Mouse (Mus musculus): ENCODE results near the gene Fgf11. TPM values are rescaled to one million over a fixed set of nuclear protein-coding genes. Genes with fewer than 3 reads are reported as not detected.

Fgf11 gene
- polyA plus RNA-seq, 2 experiments, result 0.06 to 0.41 TPM

DNA sequence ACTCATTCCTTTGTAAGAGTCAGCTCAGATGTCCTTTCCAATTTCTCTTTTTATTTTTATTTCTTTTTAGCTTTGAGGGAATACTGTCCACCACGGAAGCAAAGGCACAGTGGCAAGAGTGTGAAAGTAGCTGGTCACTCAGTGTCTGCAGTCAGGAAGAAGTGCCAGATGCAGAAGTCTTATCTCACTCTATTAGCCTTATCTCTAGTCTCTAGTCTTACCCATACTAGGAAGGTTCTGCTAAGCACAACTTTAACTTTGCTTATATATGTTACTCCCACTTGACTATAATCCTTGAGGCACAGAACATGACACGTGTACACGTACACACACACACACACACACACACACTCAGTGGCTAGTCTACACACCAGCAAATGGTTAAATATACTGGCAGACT lies 50.0 kb downstream of the Fgf11 start:
- H3K4me2 ChIP-seq (ENCODE audit: low read depth), result peak overlapping the region; percentile 43
- no peak overlapping the region for H3K4me3 ChIP-seq (ENCODE audit: insufficient read depth in 1 of 2, low read depth in 2 of 2, low read length in 2 of 2)
- WGBS (ENCODE audit: insufficient replicate concordance), result 15% methylated on average over 3 of the region's 3 CpGs
- peak overlapping the region; percentile 11; the same call in 1 of the 2 replicates for H3K27ac ChIP-seq
- no peak overlapping the region; the same call in 1 of the 2 replicates for H3K9ac ChIP-seq (replicated peaks)
- H3K9me3 ChIP-seq (ENCODE audit: control insufficient read depth, low read length), result no peaks in the 10 kb centered on the region
- H3K36me3 ChIP-seq (replicated peaks; ENCODE audit: control insufficient read depth, insufficient read depth, low read depth), result peaks cover 30% of the 10 kb centered on the region
- TF ChIP-seq EP300 (IDR thresholded peaks at IDR 0.05; ENCODE audit: low read depth) (no peak), CTCF (IDR thresholded peaks at IDR 0.05; ENCODE audit: low read depth) (no peak)
- DNase-seq (ENCODE audit: low read depth in 3 of 3, low spot score in 3 of 3), result no peak
- H3K4me1 ChIP-seq (replicated peaks; ENCODE audit: control insufficient read depth in 2 of 2, insufficient read depth in 2 of 2, low read length in 1 of 2), result peaks cover 32 to 38% of the 10 kb centered on the region in 2 experiments
- ATAC-seq (ENCODE audit: insufficient read depth), result peak; percentile 42; the same call in 1 of the 2 replicates
- H3K27me3 ChIP-seq (ENCODE audit: control insufficient read depth, insufficient read depth, low read length), result no peaks in the 10 kb centered on the region

Other genes with a start within 250 kb of the Fgf11 start
Only the 30 nearest of the 44 such genes appear.
- gene Sox15, start 146.5 kb downstream of the Fgf11 start, polyA plus RNA-seq (2012; rRNA removed), result not detected in 2 replicates
- gene Sox15, start 146.5 kb downstream of the Fgf11 start, polyA plus RNA-seq (2014; fragmentation: Nextera tagmentation; extraction: Ambion mirVana), result not detected in 2 replicates
- gene Mpdu1, start 139.2 kb downstream of the Fgf11 start, polyA plus RNA-seq (2012; rRNA removed), result 40.4 and 60.1 TPM in 2 replicates
- gene Mpdu1, start 139.2 kb downstream of the Fgf11 start, polyA plus RNA-seq (2014; fragmentation: Nextera tagmentation; extraction: Ambion mirVana), result 13.8 and 16.0 TPM in 2 replicates
- gene Cd68, start 135.7 kb downstream of the Fgf11 start, polyA plus RNA-seq (2012; rRNA removed), result 9.4 and 12.3 TPM in 2 replicates
- 17.7 and 18.9 TPM in 2 replicates for gene Cd68, start 135.7 kb downstream of the Fgf11 start, polyA plus RNA-seq (2014; fragmentation: Nextera tagmentation; extraction: Ambion mirVana)
- gene Eif4a1, start 129.4 kb downstream of the Fgf11 start, polyA plus RNA-seq (2012; rRNA removed), result 312 and 420 TPM in 2 replicates
- 316 TPM in 2 replicates for gene Eif4a1, start 129.4 kb downstream of the Fgf11 start, polyA plus RNA-seq (2014; fragmentation: Nextera tagmentation; extraction: Ambion mirVana)
- gene Senp3, start 119.8 kb downstream of the Fgf11 start, polyA plus RNA-seq (2012; rRNA removed), result 37.0 and 45.8 TPM in 2 replicates
- gene Senp3, start 119.8 kb downstream of the Fgf11 start, polyA plus RNA-seq (2014; fragmentation: Nextera tagmentation; extraction: Ambion mirVana), result 21.0 and 24.5 TPM in 2 replicates
- gene Tnfsf13, start 116.1 kb downstream of the Fgf11 start, polyA plus RNA-seq (2012; rRNA removed), result 0.21 and 0.26 TPM in 2 replicates
- gene Tnfsf13, start 116.1 kb downstream of the Fgf11 start, polyA plus RNA-seq (2014; fragmentation: Nextera tagmentation; extraction: Ambion mirVana), result 0.20 TPM in 1 of 2 replicates, not detected in the other
- 3.7 and 4.3 TPM in 2 replicates for gene Tnfsf12, start 106.0 kb downstream of the Fgf11 start, polyA plus RNA-seq (2012; rRNA removed)
- 2.6 and 3.1 TPM in 2 replicates for gene Tnfsf12, start 106.0 kb downstream of the Fgf11 start, polyA plus RNA-seq (2014; fragmentation: Nextera tagmentation; extraction: Ambion mirVana)
- 0.53 and 0.80 TPM in 2 replicates for gene Tnfsfm13, start 105.8 kb downstream of the Fgf11 start, polyA plus RNA-seq (2012; rRNA removed)
- 0.70 and 1.7 TPM in 2 replicates for gene Tnfsfm13, start 105.8 kb downstream of the Fgf11 start, polyA plus RNA-seq (2014; fragmentation: Nextera tagmentation; extraction: Ambion mirVana)
- 14.3 and 16.0 TPM in 2 replicates for gene Polr2a, start 43.2 kb downstream of the Fgf11 start, polyA plus RNA-seq (2012; rRNA removed)
- gene Polr2a, start 43.2 kb downstream of the Fgf11 start, polyA plus RNA-seq (2014; fragmentation: Nextera tagmentation; extraction: Ambion mirVana), result 19.5 and 22.4 TPM in 2 replicates
- gene Slc35g3, start 39.9 kb downstream of the Fgf11 start, polyA plus RNA-seq (2012; rRNA removed), result not detected in 2 replicates
- gene Slc35g3, start 39.9 kb downstream of the Fgf11 start, polyA plus RNA-seq (2014; fragmentation: Nextera tagmentation; extraction: Ambion mirVana), result not detected in 2 replicates
- 1.4 and 1.5 TPM in 2 replicates for gene Zbtb4, start 35.9 kb downstream of the Fgf11 start, polyA plus RNA-seq (2012; rRNA removed)
- 0.45 and 0.58 TPM in 2 replicates for gene Zbtb4, start 35.9 kb downstream of the Fgf11 start, polyA plus RNA-seq (2014; fragmentation: Nextera tagmentation; extraction: Ambion mirVana)
- gene Chrnb1, start 5.9 kb downstream of the Fgf11 start, polyA plus RNA-seq (2012; rRNA removed), result 0.44 and 0.58 TPM in 2 replicates
- 0.32 and 0.33 TPM in 2 replicates for gene Chrnb1, start 5.9 kb downstream of the Fgf11 start, polyA plus RNA-seq (2014; fragmentation: Nextera tagmentation; extraction: Ambion mirVana)
- gene Tmem102, start 3.8 kb upstream of the Fgf11 start, polyA plus RNA-seq (2012; rRNA removed), result 0.25 TPM in 2 replicates
- gene Tmem102, start 3.8 kb upstream of the Fgf11 start, polyA plus RNA-seq (2014; fragmentation: Nextera tagmentation; extraction: Ambion mirVana), result 0.57 and 0.80 TPM in 2 replicates
- gene Gm39566, start 13.4 kb upstream of the Fgf11 start, polyA plus RNA-seq (2012; rRNA removed), result not detected in 2 replicates
- gene Gm39566, start 13.4 kb upstream of the Fgf11 start, polyA plus RNA-seq (2014; fragmentation: Nextera tagmentation; extraction: Ambion mirVana), result not detected in 2 replicates
- gene Spem2, start 16.6 kb upstream of the Fgf11 start, polyA plus RNA-seq (2012; rRNA removed), result not detected in 2 replicates
- not detected in 2 replicates for gene Spem2, start 16.6 kb upstream of the Fgf11 start, polyA plus RNA-seq (2014; fragmentation: Nextera tagmentation; extraction: Ambion mirVana)
- gene Spem1, start 20.3 kb upstream of the Fgf11 start, polyA plus RNA-seq (2012; rRNA removed), result not detected in 2 replicates
- gene Spem1, start 20.3 kb upstream of the Fgf11 start, polyA plus RNA-seq (2014; fragmentation: Nextera tagmentation; extraction: Ambion mirVana), result not detected in 2 replicates
- gene Nlgn2, start 35.9 kb upstream of the Fgf11 start, polyA plus RNA-seq (2012; rRNA removed), result 2.0 and 2.2 TPM in 2 replicates
- 0.48 and 0.76 TPM in 2 replicates for gene Nlgn2, start 35.9 kb upstream of the Fgf11 start, polyA plus RNA-seq (2014; fragmentation: Nextera tagmentation; extraction: Ambion mirVana)
- gene Tmem256, start 36.7 kb upstream of the Fgf11 start, polyA plus RNA-seq (2012; rRNA removed), result 143 and 197 TPM in 2 replicates
- 384 and 393 TPM in 2 replicates for gene Tmem256, start 36.7 kb upstream of the Fgf11 start, polyA plus RNA-seq (2014; fragmentation: Nextera tagmentation; extraction: Ambion mirVana)
- 18.0 and 20.0 TPM in 2 replicates for gene Plscr3, start 44.5 kb upstream of the Fgf11 start, polyA plus RNA-seq (2012; rRNA removed)
- gene Plscr3, start 44.5 kb upstream of the Fgf11 start, polyA plus RNA-seq (2014; fragmentation: Nextera tagmentation; extraction: Ambion mirVana), result 22.8 and 25.0 TPM in 2 replicates
- gene Tnk1, start 56.9 kb upstream of the Fgf11 start, polyA plus RNA-seq (2012; rRNA removed), result 1.2 TPM in 2 replicates
- gene Tnk1, start 56.9 kb upstream of the Fgf11 start, polyA plus RNA-seq (2014; fragmentation: Nextera tagmentation; extraction: Ambion mirVana), result 0.43 and 0.80 TPM in 2 replicates
- gene Tmem95, start 76.2 kb upstream of the Fgf11 start, polyA plus RNA-seq (2012; rRNA removed), result not detected in 2 replicates
- not detected in 2 replicates for gene Tmem95, start 76.2 kb upstream of the Fgf11 start, polyA plus RNA-seq (2014; fragmentation: Nextera tagmentation; extraction: Ambion mirVana)
- gene Kctd11, start 79.5 kb upstream of the Fgf11 start, polyA plus RNA-seq (2012; rRNA removed), result 0.93 TPM in 2 replicates
- 0.53 and 1.00 TPM in 2 replicates for gene Kctd11, start 79.5 kb upstream of the Fgf11 start, polyA plus RNA-seq (2014; fragmentation: Nextera tagmentation; extraction: Ambion mirVana)
- gene Acap1, start 93.7 kb upstream of the Fgf11 start, polyA plus RNA-seq (2012; rRNA removed), result 2.7 and 2.8 TPM in 2 replicates
- gene Acap1, start 93.7 kb upstream of the Fgf11 start, polyA plus RNA-seq (2014; fragmentation: Nextera tagmentation; extraction: Ambion mirVana), result 2.9 and 3.3 TPM in 2 replicates
- 0.40 and 0.48 TPM in 2 replicates for gene 2810408A11Rik, start 99.1 kb upstream of the Fgf11 start, polyA plus RNA-seq (2012; rRNA removed)
- 0.93 and 1.7 TPM in 2 replicates for gene 2810408A11Rik, start 99.1 kb upstream of the Fgf11 start, polyA plus RNA-seq (2014; fragmentation: Nextera tagmentation; extraction: Ambion mirVana)
- gene Neurl4, start 99.2 kb upstream of the Fgf11 start, polyA plus RNA-seq (2012; rRNA removed), result 13.1 and 20.5 TPM in 2 replicates
- 2.5 and 3.4 TPM in 2 replicates for gene Neurl4, start 99.2 kb upstream of the Fgf11 start, polyA plus RNA-seq (2014; fragmentation: Nextera tagmentation; extraction: Ambion mirVana)
- gene Gps2, start 112.0 kb upstream of the Fgf11 start, polyA plus RNA-seq (2012; rRNA removed), result 79.5 and 93.1 TPM in 2 replicates
- gene Gps2, start 112.0 kb upstream of the Fgf11 start, polyA plus RNA-seq (2014; fragmentation: Nextera tagmentation; extraction: Ambion mirVana), result 82.7 and 91.2 TPM in 2 replicates
- 652 and 846 TPM in 2 replicates for gene Eif5a, start 120.1 kb upstream of the Fgf11 start, polyA plus RNA-seq (2012; rRNA removed)
- 1,316 and 1,415 TPM in 2 replicates for gene Eif5a, start 120.1 kb upstream of the Fgf11 start, polyA plus RNA-seq (2014; fragmentation: Nextera tagmentation; extraction: Ambion mirVana)
- 0.57 and 0.58 TPM in 2 replicates for gene Ybx2, start 133.9 kb upstream of the Fgf11 start, polyA plus RNA-seq (2012; rRNA removed)
- 0.23 TPM in 1 of 2 replicates, not detected in the other for gene Ybx2, start 133.9 kb upstream of the Fgf11 start, polyA plus RNA-seq (2014; fragmentation: Nextera tagmentation; extraction: Ambion mirVana)
- 17.0 and 17.4 TPM in 2 replicates for gene Slc2a4, start 146.3 kb upstream of the Fgf11 start, polyA plus RNA-seq (2012; rRNA removed)
- gene Slc2a4, start 146.3 kb upstream of the Fgf11 start, polyA plus RNA-seq (2014; fragmentation: Nextera tagmentation; extraction: Ambion mirVana), result 12.6 and 14.0 TPM in 2 replicates
- gene Cldn7, start 162.9 kb upstream of the Fgf11 start, polyA plus RNA-seq (2012; rRNA removed), result 2.0 and 4.0 TPM in 2 replicates
- gene Cldn7, start 162.9 kb upstream of the Fgf11 start, polyA plus RNA-seq (2014; fragmentation: Nextera tagmentation; extraction: Ambion mirVana), result 2.2 TPM in 2 replicates